17 mouse cellular contexts compared by ENCODE assay signal in the genomic region with DNA sequence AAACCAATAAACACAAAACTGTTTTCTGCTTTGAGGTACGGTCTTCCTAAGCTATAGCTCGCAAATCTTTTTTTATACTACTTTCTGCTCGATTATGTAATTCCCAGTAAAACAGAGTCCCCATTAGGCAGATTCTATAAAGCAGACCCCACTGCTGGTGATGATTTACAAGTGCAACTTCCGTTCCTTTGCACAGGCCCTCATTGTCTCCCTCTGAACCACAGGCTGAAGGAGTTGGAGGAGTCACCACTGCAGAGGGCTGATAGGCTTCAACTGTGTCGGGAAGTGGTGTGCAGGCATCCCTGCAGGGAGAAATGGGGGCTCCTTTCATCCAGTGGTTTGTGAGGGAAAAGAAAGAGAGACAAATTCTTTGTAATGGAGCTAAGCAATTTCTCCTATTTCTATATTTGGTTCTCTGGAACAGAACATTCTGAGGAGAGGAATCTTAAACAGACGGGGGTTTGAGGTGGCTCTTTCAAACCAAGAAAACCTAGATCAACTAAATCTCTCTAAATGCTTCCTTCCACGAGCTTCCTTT. TPM values are rescaled to one million over a fixed set of nuclear protein-coding genes. Genes with fewer than 3 reads are reported as not detected.
A peak's percentile ranks its signal among the peaks of the same experiment; 100 is the strongest.
DNase-seq lines count a peak whose midpoint lies in the region; ATAC-seq and TF ChIP-seq lines count a peak whose summit lies in the region.
"Had no signal": no experiment of that assay in that cellular context is flagged by ENCODE, and none has a peak within 500 bp of the region (broad histone marks: within the 10 kb centered on the region; RNA-seq: fewer than 3 reads in every experiment).

No protein-coding gene starts in this region.

- 0 out of 2 replicates have a peak overlapping the region, but pooled peaks have one; percentile 22 for H3K27ac ChIP-seq in intestine, embryonic 14.5 days (ENCODE audit: low read depth)
- no peak overlapping the region for H3K27ac ChIP-seq in intestine, postnatal 0 days (ENCODE audit: low read depth, low read length)
- H3K27ac ChIP-seq: embryonic facial prominence, embryonic 10.5 days; forebrain, embryonic 13.5 days; liver, embryonic 15.5 days had no signal

- no peak overlapping the region for H3K9ac ChIP-seq in intestine, embryonic 14.5 days (ENCODE audit: low read length)
- no peak overlapping the region for H3K9ac ChIP-seq in intestine, postnatal 0 days (ENCODE audit: low read depth, low read length)
- H3K9ac ChIP-seq: forebrain, embryonic 13.5 days; liver, embryonic 15.5 days had no signal

- no peak for TF ChIP-seq CTCF in intestine, postnatal 0 days (IDR thresholded peaks at IDR 0.05; ENCODE audit: low read depth)

- intact Hi-C loops in left cerebral cortex, postnatal 36 days (cut with DNase I) = no loop called here
- intact Hi-C loops in left cerebral cortex, postnatal 10 days (cut with DNase I) = no loop called here

- no peak overlapping the region for H3K4me3 ChIP-seq in intestine, embryonic 14.5 days (ENCODE audit: low read depth, low read length)
- H3K4me3 ChIP-seq in intestine, postnatal 0 days (ENCODE audit: low read depth, low read length) = no peak overlapping the region
- H3K4me3 ChIP-seq: embryonic facial prominence, embryonic 10.5 days; forebrain, embryonic 13.5 days; liver, embryonic 15.5 days had no signal

- no peaks in the 10 kb centered on the region; the same call in 1 of the 2 replicates for H3K4me1 ChIP-seq in intestine, embryonic 14.5 days (replicated peaks; ENCODE audit: control insufficient read depth, insufficient read depth, low read length)
- no peaks in the 10 kb centered on the region for H3K4me1 ChIP-seq in intestine, postnatal 0 days (replicated peaks; ENCODE audit: control insufficient read depth, insufficient read depth, low read length)
- H3K4me1 ChIP-seq: embryonic facial prominence, embryonic 10.5 days had no signal

- 33% methylated on average over 7 of the region's 7 CpGs for WGBS in intestine, embryonic 14.5 days
- 52% methylated on average over 7 of the region's 7 CpGs for WGBS in intestine, postnatal 0 days

- no peak overlapping the region for H3K4me2 ChIP-seq in intestine, embryonic 14.5 days (ENCODE audit: low read length)
- H3K4me2 ChIP-seq in intestine, postnatal 0 days (replicated peaks; ENCODE audit: low read depth) = no peak overlapping the region
- H3K4me2 ChIP-seq: forebrain, embryonic 13.5 days; liver, embryonic 15.5 days had no signal

- H3K9me3 ChIP-seq in intestine, embryonic 14.5 days (ENCODE audit: control insufficient read depth, low read length) = no peaks in the 10 kb centered on the region
- no peaks in the 10 kb centered on the region for H3K9me3 ChIP-seq in intestine, postnatal 0 days (ENCODE audit: control insufficient read depth)
- H3K9me3 ChIP-seq: embryonic facial prominence, embryonic 10.5 days; forebrain, embryonic 13.5 days; liver, embryonic 15.5 days had no signal

- no peak for ATAC-seq in intestine, embryonic 14.5 days (replicated peaks; ENCODE audit: low FRiP score, low TSS enrichment, low read depth)
- no peak for ATAC-seq in intestine, postnatal 0 days
- ATAC-seq: lung, postnatal 0 days had no signal

- H3K36me3 ChIP-seq in intestine, embryonic 14.5 days (ENCODE audit: control insufficient read depth, insufficient read depth, low read length) = no peaks in the 10 kb centered on the region
- H3K36me3 ChIP-seq in intestine, postnatal 0 days (ENCODE audit: control insufficient read depth, insufficient read depth) = no peaks in the 10 kb centered on the region
- H3K36me3 ChIP-seq: embryonic facial prominence, embryonic 10.5 days; liver, embryonic 15.5 days had no signal

- no peaks in the 10 kb centered on the region for H3K27me3 ChIP-seq in intestine, embryonic 14.5 days (replicated peaks; ENCODE audit: control insufficient read depth, insufficient read depth, low read length)
- no peaks in the 10 kb centered on the region for H3K27me3 ChIP-seq in intestine, postnatal 0 days (replicated peaks; ENCODE audit: control insufficient read depth, insufficient read depth, low read length)
- H3K27me3 ChIP-seq: forebrain, embryonic 13.5 days had no signal

- peak; percentile 51 for DNase-seq in intestine, embryonic 14.5 days (ENCODE audit: low spot score)
- DNase-seq in left cerebral cortex, postnatal 36 days (ENCODE audit: low spot score in 2 of 2) = peak; percentile 38 to 47
- no peak for DNase-seq in left cerebral cortex, postnatal 10 days (ENCODE audit: extremely low spot score in 1 of 2, low spot score in 2 of 2)
- DNase-seq in A20 (ENCODE audit: low read depth, low spot score) = peak; percentile 2
- DNase-seq in forelimb bud, embryonic 11.5 days (ENCODE audit: low read depth, low spot score) = peak; percentile 11
- no peak for DNase-seq in heart, adult 11 months
- DNase-seq in layer of hippocampus, adult 18-20 months (ENCODE audit: low spot score in 2 of 2) = no peak
- DNase-seq: spleen, adult 18-20 months; thymus, adult 18-20 months had no signal

RNA-seq across cellular contexts. Expression of gene Rap2b, which starts 2.6 kb away (rescaled TPM):
- 9.0 and 9.2 TPM in 2 replicates for polyA plus RNA-seq in intestine, embryonic 14.5 days (2014; fragmentation: Nextera tagmentation; extraction: Ambion mirVana)
- polyA plus RNA-seq in intestine, postnatal 0 days (2015; fragmentation: Nextera tagmentation; extraction: Ambion mirVana) = 3.9 and 4.1 TPM in 2 replicates
- 10 to 100 TPM; 41.2 to 42.6 TPM for total RNA-seq in left cerebral cortex, postnatal 36 days (2021)
- total RNA-seq in left cerebral cortex, postnatal 10 days (2021) = 10 to 100 TPM; 37.3 to 39.3 TPM
- 10 to 100 TPM; 41.9 to 44.7 TPM for total RNA-seq in layer of hippocampus, adult 18-20 months (2021)

RNA-seq across cellular contexts. Expression of gene B430305J03Rik, which starts 6.9 kb away (rescaled TPM):
- not detected in 2 replicates for polyA plus RNA-seq in intestine, embryonic 14.5 days (2014; fragmentation: Nextera tagmentation; extraction: Ambion mirVana)
- not detected in 2 replicates for polyA plus RNA-seq in intestine, postnatal 0 days (2015; fragmentation: Nextera tagmentation; extraction: Ambion mirVana)
- 1 to 10 TPM; 2.8 to 2.9 TPM for total RNA-seq in left cerebral cortex, postnatal 36 days (2021)
- 1 to 10 TPM; 1.7 to 1.8 TPM for total RNA-seq in left cerebral cortex, postnatal 10 days (2021)
- 1 to 10 TPM; 3.1 TPM for total RNA-seq in layer of hippocampus, adult 18-20 months (2021)
- polyA plus RNA-seq: embryonic facial prominence, embryonic 10.5 days; forebrain, embryonic 13.5 days; heart, embryonic 14.5 days; liver, embryonic 15.5 days; lung, postnatal 0 days; midbrain, postnatal 0 days; stomach, embryonic 14.5 days had no signal

Comparison
In these comparisons a context has a peak if more than half of its experiments do, and no peak if none do; other contexts are left out.
1. DNase-seq: peak in intestine, embryonic 14.5 days (single experiment), left cerebral cortex, postnatal 36 days (2 of 2), A20 (single experiment) and forelimb bud, embryonic 11.5 days (single experiment); none in left cerebral cortex, postnatal 10 days (0 of 2), heart, adult 11 months (single experiment) and layer of hippocampus, adult 18-20 months (0 of 2).